Mouse (Mus musculus): ENCODE data around the gene Calcrl. TPM values are rescaled to one million over a fixed set of nuclear protein-coding genes. Genes with fewer than 3 reads are reported as not detected.

The Calcrl gene
- polyA plus RNA-seq, 1 experiment, result 0.81 TPM

DNA sequence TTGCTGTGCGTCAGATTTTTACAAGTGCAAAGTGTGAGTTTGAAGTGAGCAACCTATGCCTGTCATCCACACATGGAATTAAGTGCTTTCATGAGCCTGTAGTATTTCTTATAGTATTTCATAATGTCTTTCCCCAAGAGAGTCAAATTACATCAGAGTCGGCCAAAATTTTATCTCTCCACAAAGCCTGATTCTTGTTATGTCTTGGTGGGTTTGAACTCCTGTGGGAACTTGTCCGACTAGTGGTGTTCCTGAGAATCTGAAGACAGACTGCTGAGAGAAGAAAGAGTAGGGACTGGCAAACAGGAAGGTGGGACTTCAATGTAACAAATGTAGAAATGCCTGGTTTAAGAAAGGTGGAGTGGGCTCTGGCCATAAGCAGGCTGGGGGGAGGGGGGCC, 3.6 kb upstream of the Calcrl start:
- no peaks in the 10 kb centered on the region for H3K36me3 ChIP-seq (ENCODE audit: control insufficient read depth, insufficient read depth, low read length)
- no peaks in the 10 kb centered on the region for H3K4me1 ChIP-seq (ENCODE audit: control insufficient read depth, insufficient read depth, insufficient read length, low read length)
- no peaks in the 10 kb centered on the region for H3K27me3 ChIP-seq (ENCODE audit: control insufficient read depth, insufficient read depth, low read length)
- TF ChIP-seq POLR2A (IDR thresholded peaks at IDR 0.05; ENCODE audit: low read depth, low read length) (no peak), CTCF (IDR thresholded peaks at IDR 0.05; ENCODE audit: extremely low read depth, insufficient read length, insufficient replicate concordance, low read depth, low read length) (no peak)
- 65% methylated on average over 3 of the region's 3 CpGs for WGBS
- no peak overlapping the region for H3K27ac ChIP-seq (ENCODE audit: insufficient read depth, low read depth, low read length)
- no peak overlapping the region for H3K4me3 ChIP-seq (ENCODE audit: low read depth, low read length)

DNA sequence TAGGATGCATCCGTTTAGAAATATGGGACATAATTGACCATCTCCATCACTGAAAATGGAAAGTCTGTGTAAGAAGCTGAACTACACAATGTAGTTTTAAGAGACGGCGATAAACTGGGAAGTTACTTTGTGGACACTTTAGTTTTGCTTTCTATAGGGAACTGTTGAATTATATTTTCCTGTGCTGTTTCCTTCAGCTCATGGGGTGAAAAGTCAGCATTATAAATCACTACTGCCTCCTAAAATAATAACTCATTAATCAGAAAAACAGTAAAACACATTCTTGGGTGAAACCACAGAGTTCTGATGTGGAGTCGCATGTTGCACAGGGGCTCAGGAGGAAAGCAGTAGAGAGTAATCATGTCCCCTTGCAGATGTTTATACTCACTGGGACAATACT, 1.3 kb upstream of the Calcrl start:
- 73% methylated on average over 4 of the region's 4 CpGs for WGBS
- Histone ChIP-seq H3K27me3 (ENCODE audit: control insufficient read depth, insufficient read depth, low read length) (no peaks in the 10 kb centered on the region), H3K4me1 (ENCODE audit: control insufficient read depth, insufficient read depth, insufficient read length, low read length) (no peaks in the 10 kb centered on the region), H3K27ac (ENCODE audit: insufficient read depth, low read depth, low read length) (no peak overlapping the region), H3K4me3 (ENCODE audit: low read depth, low read length) (no peak overlapping the region), H3K36me3 (ENCODE audit: control insufficient read depth, insufficient read depth, low read length) (no peaks in the 10 kb centered on the region)
- TF ChIP-seq POLR2A (IDR thresholded peaks at IDR 0.05; ENCODE audit: low read depth, low read length), result no peak
- no peak for TF ChIP-seq CTCF (IDR thresholded peaks at IDR 0.05; ENCODE audit: extremely low read depth, insufficient read length, insufficient replicate concordance, low read depth, low read length)

- no peaks in the 10 kb centered on the region for H3K27me3 ChIP-seq (ENCODE audit: control insufficient read depth, insufficient read depth, low read length)
- WGBS, result 92% methylated on average over 4 of the region's 4 CpGs
- no peaks in the 10 kb centered on the region for H3K4me1 ChIP-seq (ENCODE audit: control insufficient read depth, insufficient read depth, insufficient read length, low read length)
- no peaks in the 10 kb centered on the region; the same call in 1 of the 2 replicates for H3K36me3 ChIP-seq (ENCODE audit: control insufficient read depth, insufficient read depth, low read length)
- H3K4me3 ChIP-seq (ENCODE audit: low read depth, low read length), result no peak overlapping the region
- no peak overlapping the region for H3K27ac ChIP-seq (ENCODE audit: insufficient read depth, low read depth, low read length)
- no peak for TF ChIP-seq CTCF (IDR thresholded peaks at IDR 0.05; ENCODE audit: extremely low read depth, insufficient read length, insufficient replicate concordance, low read depth, low read length)
- no peak for TF ChIP-seq POLR2A (IDR thresholded peaks at IDR 0.05; ENCODE audit: low read depth, low read length)
Observed at GRCm38 (mm10) chr2:84416501-84416900, 8.7 kb downstream of the Calcrl start.

DNA sequence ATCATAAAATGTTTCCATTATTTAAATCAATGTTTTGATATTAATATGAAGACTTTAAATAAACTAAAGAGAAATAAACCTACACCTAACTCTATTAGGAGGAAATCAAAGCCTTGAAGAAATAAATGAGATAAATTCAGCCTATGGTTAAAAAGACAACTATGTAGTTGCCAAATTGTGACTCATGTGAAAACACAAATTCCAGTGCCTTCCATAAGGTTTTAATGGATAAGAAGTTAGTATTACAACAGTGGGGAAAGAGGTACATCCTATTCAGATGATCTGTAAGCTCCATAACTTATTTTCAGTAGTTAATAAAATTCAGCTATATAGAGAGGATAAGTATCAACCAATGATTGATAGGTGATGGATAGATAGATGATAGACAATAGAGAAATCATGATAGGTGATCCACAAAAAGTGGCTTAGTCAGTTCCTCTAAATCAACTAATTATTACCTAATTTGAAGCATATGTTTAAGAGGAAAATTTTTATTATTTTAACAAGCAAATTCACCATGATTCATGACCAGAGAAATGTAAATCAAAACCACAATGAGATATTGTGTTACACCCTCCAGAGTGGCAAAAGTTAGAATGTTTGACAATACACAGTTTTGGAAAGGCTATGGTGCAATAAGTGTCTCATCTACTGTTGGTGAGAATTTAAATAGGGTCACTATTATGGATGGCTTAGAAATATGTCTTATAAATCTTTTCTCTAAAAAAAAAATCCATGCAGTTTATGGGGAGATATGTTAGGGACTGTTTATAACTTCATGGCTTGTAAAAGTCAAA, 15.2 kb downstream of the Calcrl start:
- Histone ChIP-seq H3K4me1 (ENCODE audit: control insufficient read depth, insufficient read depth, insufficient read length, low read length) (no peaks in the 10 kb centered on the region), H3K36me3 (ENCODE audit: control insufficient read depth, insufficient read depth, low read length) (peaks cover 1% of the 10 kb centered on the region; the same call in 1 of the 2 replicates), H3K27ac (ENCODE audit: insufficient read depth, low read depth, low read length) (no peak overlapping the region), H3K4me3 (ENCODE audit: low read depth, low read length) (no peak overlapping the region), H3K27me3 (ENCODE audit: control insufficient read depth, insufficient read depth, low read length) (no peaks in the 10 kb centered on the region)
- TF ChIP-seq CTCF (IDR thresholded peaks at IDR 0.05; ENCODE audit: extremely low read depth, insufficient read length, insufficient replicate concordance, low read depth, low read length) (no peak), POLR2A (IDR thresholded peaks at IDR 0.05; ENCODE audit: low read depth, low read length) (no peak)

- Histone ChIP-seq H3K27me3 (ENCODE audit: control insufficient read depth, insufficient read depth, low read length) (no peaks in the 10 kb centered on the region), H3K27ac (ENCODE audit: insufficient read depth, low read depth, low read length) (no peak overlapping the region), H3K4me1 (ENCODE audit: control insufficient read depth, insufficient read depth, insufficient read length, low read length) (no peaks in the 10 kb centered on the region), H3K36me3 (ENCODE audit: control insufficient read depth, insufficient read depth, low read length) (no peaks in the 10 kb centered on the region), H3K4me3 (ENCODE audit: low read depth, low read length) (no peak overlapping the region)
- 87% methylated on average over 3 of the region's 3 CpGs for WGBS
- TF ChIP-seq CTCF (IDR thresholded peaks at IDR 0.05; ENCODE audit: extremely low read depth, insufficient read length, insufficient replicate concordance, low read depth, low read length) (no peak), POLR2A (IDR thresholded peaks at IDR 0.05; ENCODE audit: low read depth, low read length) (no peak)
Observed at GRCm38 (mm10) chr2:84404834-84405233, 20.4 kb downstream of the Calcrl start.

DNA sequence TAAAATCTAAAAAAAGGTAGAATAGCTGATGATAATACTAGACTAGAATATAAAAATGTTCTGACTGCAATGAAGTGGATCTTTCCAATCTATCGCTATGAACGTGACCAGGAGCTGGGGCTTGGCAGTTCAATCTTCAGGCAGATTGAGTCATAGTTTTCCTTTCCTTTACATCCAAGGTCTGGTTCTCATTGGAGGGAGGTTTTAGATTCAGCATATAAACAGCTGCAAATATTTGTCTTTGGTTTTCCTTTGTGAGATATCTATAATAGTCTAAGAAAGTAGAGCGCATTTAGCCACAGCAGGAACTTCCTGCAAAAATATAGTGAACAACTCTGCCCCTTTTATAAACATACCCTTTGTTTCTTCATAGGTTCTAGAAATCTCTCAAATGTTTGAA, 22.5 kb downstream of the Calcrl start:
- Histone ChIP-seq H3K36me3 (ENCODE audit: control insufficient read depth, insufficient read depth, low read length) (no peaks in the 10 kb centered on the region), H3K27ac (ENCODE audit: insufficient read depth, low read depth, low read length) (no peak overlapping the region), H3K27me3 (ENCODE audit: control insufficient read depth, insufficient read depth, low read length) (no peaks in the 10 kb centered on the region), H3K4me3 (ENCODE audit: low read depth, low read length) (no peak overlapping the region), H3K4me1 (ENCODE audit: control insufficient read depth, insufficient read depth, insufficient read length, low read length) (no peaks in the 10 kb centered on the region)
- TF ChIP-seq CTCF (IDR thresholded peaks at IDR 0.05; ENCODE audit: extremely low read depth, insufficient read length, insufficient replicate concordance, low read depth, low read length) (no peak), POLR2A (IDR thresholded peaks at IDR 0.05; ENCODE audit: low read depth, low read length) (no peak)
- 71% methylated on average over 3 of the region's 3 CpGs for WGBS

- no peak for TF ChIP-seq POLR2A (IDR thresholded peaks at IDR 0.05; ENCODE audit: low read depth, low read length)
- TF ChIP-seq CTCF (IDR thresholded peaks at IDR 0.05; ENCODE audit: extremely low read depth, insufficient read length, insufficient replicate concordance, low read depth, low read length), result no peak
- WGBS, result 75% methylated on average over 4 of the region's 4 CpGs
- Histone ChIP-seq H3K27me3 (ENCODE audit: control insufficient read depth, insufficient read depth, low read length) (no peaks in the 10 kb centered on the region), H3K36me3 (ENCODE audit: control insufficient read depth, insufficient read depth, low read length) (no peaks in the 10 kb centered on the region), H3K27ac (ENCODE audit: insufficient read depth, low read depth, low read length) (no peak overlapping the region), H3K4me3 (ENCODE audit: low read depth, low read length) (no peak overlapping the region), H3K4me1 (ENCODE audit: control insufficient read depth, insufficient read depth, insufficient read length, low read length) (no peaks in the 10 kb centered on the region)
Observed at GRCm38 (mm10) chr2:84396557-84396956, 28.7 kb downstream of the Calcrl start.
